Mouse (Mus musculus) neural tube, embryonic 14.5 days (tissue): ENCODE measurements around the gene Clec4n. TPM values are rescaled to one million over a fixed set of nuclear protein-coding genes. Genes with fewer than 3 reads are reported as not detected.
"Not testable (repeated sequence)": the region's sequence is repeated elsewhere in the genome, so short reads cannot be mapped to it uniquely, and the experiment has no call there.

Source experiments
- ATAC-seq: fragments of 200-750 bp; cut with Nextera tagmentation; 2 replicates; pipeline ENCODE4 v1.8.0; 2017; ENCODE audit warnings: low read depth, mild to moderate bottlenecking, moderate TSS enrichment, moderate library complexity
- H3K27ac ChIP-seq: fragments of 300-500 bp; sonication (generic); 2 replicates; pipeline ENCODE4 v1.5.1; 2014; ENCODE audit warnings: low read depth, mild to moderate bottlenecking, control low read depth, low read length, moderate library complexity, mixed read lengths
- H3K27me3 ChIP-seq: fragments of 300-500 bp; sonication (generic); 2 replicates; pipeline ENCODE4 v1.6.1; 2014; ENCODE audit warnings: low read length; ENCODE audit not compliant: control insufficient read depth, insufficient read depth
- H3K36me3 ChIP-seq: fragments of 300-500 bp; sonication (generic); 2 replicates; pipeline ENCODE4 v1.6.1; 2014; ENCODE audit warnings: low read length, mixed read lengths; ENCODE audit not compliant: control insufficient read depth, insufficient read depth
- H3K4me1 ChIP-seq: fragments of 300-500 bp; sonication (generic); 2 replicates; pipeline ENCODE4 v1.6.1; 2014; ENCODE audit warnings: low read length; ENCODE audit not compliant: control insufficient read depth, insufficient read depth
- H3K4me2 ChIP-seq: fragments of 300-500 bp; sonication (generic); 2 replicates; pipeline ENCODE4 v1.6.1; 2014; ENCODE audit warnings: mild to moderate bottlenecking, low read depth, low read length, control low read depth
- H3K4me3 ChIP-seq: fragments of 300-500 bp; sonication (generic); 2 replicates; pipeline ENCODE4 v1.5.1; 2014; ENCODE audit warnings: low read depth, low read length, control low read depth, mixed read lengths
- H3K9ac ChIP-seq: fragments of 300-500 bp; sonication (generic); replicated peaks from 2 replicates; pipeline ENCODE4 v1.6.1; 2014; ENCODE audit warnings: low read depth, mild to moderate bottlenecking, control low read depth, low read length, mixed read lengths
- H3K9me3 ChIP-seq: fragments of 300-500 bp; sonication (generic); 2 replicates; pipeline ENCODE4 v1.6.1; 2016; ENCODE audit warnings: low read length; ENCODE audit not compliant: control insufficient read depth
- WGBS: fragments of 180-500 bp; shearing (Covaris S2); extraction: QIAGEN DNeasy Blood & Tissue Kit; methylation state at CpG from one replicate; pipeline ENCODE4 v1.1.7; 2014; 5-methylcytosine and 5-hydroxymethylcytosine counted together
- polyA plus RNA-seq: library from polyadenylated mRNA; unstranded; fragments of >200 nt; fragmentation: Nextera tagmentation; extraction: Ambion mirVana; gene quantifications from 2 replicates; pipeline ENCODE4 v1.2.1, GENCODE M21; 2014

The Clec4n gene
- polyA plus RNA-seq, 1 experiment from 2014 or later = not detected

GRCm38 (mm10) chr6:123248862-123249261, 19.2 kb downstream of the Clec4n start:
- not testable (repeated sequence) for H3K36me3 ChIP-seq, H3K27me3 ChIP-seq, H3K4me1 ChIP-seq, H3K9me3 ChIP-seq, ATAC-seq, H3K4me3 ChIP-seq, H3K9ac ChIP-seq, H3K4me2 ChIP-seq, H3K27ac ChIP-seq
- WGBS = 90% methylated on average over 2 of the region's 2 CpGs

- Histone ChIP-seq H3K36me3 (no peaks in the 10 kb centered on the region), H3K4me1 (no peaks in the 10 kb centered on the region), H3K4me2 (no peak overlapping the region), H3K27ac (no peak overlapping the region), H3K9ac (no peak overlapping the region), H3K27me3 (no peaks in the 10 kb centered on the region), H3K4me3 (no peak overlapping the region), H3K9me3 (no peaks in the 10 kb centered on the region)
- no peak for ATAC-seq
Measured at GRCm38 (mm10) chr6:123252735-123253134, 23.1 kb downstream of the Clec4n start.

GRCm38 (mm10) chr6:123258946-123259345, 29.3 kb downstream of the Clec4n start:
- H3K27me3 ChIP-seq = no peaks in the 10 kb centered on the region
- H3K9ac ChIP-seq = no peak overlapping the region
- H3K4me3 ChIP-seq = no peak overlapping the region
- 75% methylated on average over 3 of the region's 3 CpGs for WGBS
- ATAC-seq = no peak
- H3K4me1 ChIP-seq = no peaks in the 10 kb centered on the region
- H3K9me3 ChIP-seq = no peaks in the 10 kb centered on the region
- no peaks in the 10 kb centered on the region for H3K36me3 ChIP-seq
- no peak overlapping the region for H3K27ac ChIP-seq
- H3K4me2 ChIP-seq = no peak overlapping the region

DNA sequence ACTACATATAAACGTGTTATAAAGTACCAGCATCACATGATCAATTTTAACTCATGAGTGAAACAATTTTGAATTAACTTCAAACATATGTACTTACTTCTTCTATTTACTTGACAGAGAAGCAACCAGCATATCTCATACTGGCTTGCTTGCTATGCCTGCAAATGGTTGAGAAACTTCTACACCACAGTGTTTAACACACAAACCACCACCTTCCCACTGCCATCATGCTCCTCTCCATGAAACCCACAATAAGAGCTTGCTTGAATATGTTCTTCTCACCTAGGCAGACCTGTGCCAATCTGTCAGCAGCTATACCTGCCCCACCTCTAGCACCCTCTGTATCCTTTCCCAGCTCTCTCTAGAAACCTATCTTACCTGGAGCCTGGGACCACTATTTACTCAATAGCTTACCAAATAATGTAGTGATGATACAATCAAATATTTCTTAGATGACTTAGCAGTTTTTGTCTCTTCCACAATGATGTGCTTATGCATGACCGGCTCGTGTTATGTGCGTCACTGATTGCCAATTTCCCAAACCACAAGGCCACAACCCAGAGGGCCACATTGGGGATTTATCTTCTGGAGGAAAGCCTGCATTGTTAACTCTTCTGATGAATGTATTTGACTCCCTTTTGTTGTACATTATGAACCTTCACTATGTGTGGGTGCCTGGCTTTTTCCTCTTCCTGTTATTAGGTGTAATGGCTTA, 30.4 kb downstream of the Clec4n start:
- H3K4me3 ChIP-seq = no peak overlapping the region
- no peaks in the 10 kb centered on the region for H3K27me3 ChIP-seq
- WGBS = 88% methylated on average over 4 of the region's 4 CpGs
- no peaks in the 10 kb centered on the region for H3K4me1 ChIP-seq
- H3K36me3 ChIP-seq = no peaks in the 10 kb centered on the region
- H3K9ac ChIP-seq = no peak overlapping the region
- H3K9me3 ChIP-seq = no peaks in the 10 kb centered on the region
- no peak overlapping the region for H3K27ac ChIP-seq
- no peak for ATAC-seq
- H3K4me2 ChIP-seq = no peak overlapping the region

- no peaks in the 10 kb centered on the region for H3K9me3 ChIP-seq
- no peaks in the 10 kb centered on the region for H3K27me3 ChIP-seq
- no peaks in the 10 kb centered on the region for H3K4me1 ChIP-seq
- H3K4me2 ChIP-seq = no peak overlapping the region
- H3K9ac ChIP-seq = no peak overlapping the region
- no peak overlapping the region for H3K27ac ChIP-seq
- WGBS = 83% methylated on average over 1 of the region's 1 CpGs
- no peaks in the 10 kb centered on the region for H3K36me3 ChIP-seq
- no peak overlapping the region for H3K4me3 ChIP-seq
- no peak for ATAC-seq
Measured at GRCm38 (mm10) chr6:123260868-123261267, 31.2 kb downstream of the Clec4n start.

DNA sequence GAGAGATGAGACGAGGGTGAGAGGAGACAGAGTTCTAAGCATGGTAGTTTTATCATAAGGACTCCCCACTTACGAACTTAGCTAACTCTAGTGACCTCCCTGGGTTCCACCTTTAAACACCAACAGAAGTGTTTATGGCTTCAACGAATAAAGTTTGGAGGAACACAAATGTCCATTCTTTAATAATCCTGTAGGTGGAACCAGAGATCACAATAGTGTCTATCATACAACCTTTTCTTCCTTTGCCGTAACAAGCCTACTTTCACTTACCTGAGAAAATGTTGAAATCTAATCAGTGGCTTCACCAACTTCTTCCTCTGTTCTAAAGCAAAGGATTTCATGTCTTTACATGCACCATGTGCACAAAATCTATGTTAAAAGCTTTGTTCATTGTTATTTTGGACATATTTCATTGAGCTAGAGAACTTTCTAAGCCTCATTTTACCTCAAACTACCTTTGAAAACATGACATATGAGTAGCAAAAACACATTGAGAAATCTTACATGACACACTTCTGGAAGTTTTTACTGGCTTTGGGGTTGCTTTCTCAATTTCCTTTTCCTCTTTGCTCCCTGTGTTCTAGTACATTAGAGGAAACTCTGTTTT, 32.0 kb downstream of the Clec4n start, which contains the start of gene Clec4d:
Gene Clec4d (plus strand): TSS at position 557 of the 607 bp plus-strand sequence.
- H3K27ac ChIP-seq = no peak within 1 kb of the TSS
- 78% methylated on average over 4 of the region's 4 CpGs for WGBS
- no peaks in the 10 kb centered on the region for H3K9me3 ChIP-seq
- H3K4me1 ChIP-seq = no peaks in the 10 kb centered on the region
- no peak within 1 kb of the TSS for H3K4me3 ChIP-seq
- H3K9ac ChIP-seq = no peak within 1 kb of the TSS
- no peaks in the 10 kb centered on the region for H3K36me3 ChIP-seq
- H3K4me2 ChIP-seq = no peak within 1 kb of the TSS
- no peak for ATAC-seq
- no peaks in the 10 kb centered on the region for H3K27me3 ChIP-seq

GRCm38 (mm10) chr6:123264194-123264593, 34.6 kb downstream of the Clec4n start:
- Histone ChIP-seq H3K9me3 (no peaks in the 10 kb centered on the region), H3K27me3 (no peaks in the 10 kb centered on the region), H3K9ac (no peak overlapping the region), H3K36me3 (no peaks in the 10 kb centered on the region), H3K4me2 (no peak overlapping the region), H3K4me3 (no peak overlapping the region), H3K4me1 (no peaks in the 10 kb centered on the region), H3K27ac (no peak overlapping the region)
- 96% methylated on average over 3 of the region's 3 CpGs for WGBS
- ATAC-seq = no peak

DNA sequence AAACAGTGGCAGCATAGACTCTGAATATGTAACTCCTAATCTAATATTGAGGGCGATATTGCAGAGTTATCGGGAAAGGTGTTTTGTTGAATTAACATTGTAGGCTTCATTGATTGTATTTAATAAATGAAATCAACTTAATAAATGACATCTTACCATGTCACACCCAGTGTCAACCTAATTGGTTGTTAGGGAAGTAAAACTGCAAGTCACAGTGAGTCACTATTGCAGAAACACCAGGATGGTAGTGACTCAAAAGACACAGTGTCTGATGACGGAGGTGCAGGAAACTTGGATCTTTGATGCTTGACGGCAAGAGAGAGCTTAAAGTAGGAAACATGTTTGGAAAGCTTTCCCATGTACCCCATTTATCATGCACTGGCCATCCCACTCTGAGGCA, 36.2 kb downstream of the Clec4n start:
- H3K4me1 ChIP-seq = no peaks in the 10 kb centered on the region
- 92% methylated on average over 4 of the region's 4 CpGs for WGBS
- H3K4me3 ChIP-seq = no peak overlapping the region
- ATAC-seq = no peak
- H3K4me2 ChIP-seq = no peak overlapping the region
- no peak overlapping the region for H3K9ac ChIP-seq
- H3K36me3 ChIP-seq = no peaks in the 10 kb centered on the region
- H3K27ac ChIP-seq = no peak overlapping the region
- H3K9me3 ChIP-seq = no peaks in the 10 kb centered on the region
- no peaks in the 10 kb centered on the region for H3K27me3 ChIP-seq

DNA sequence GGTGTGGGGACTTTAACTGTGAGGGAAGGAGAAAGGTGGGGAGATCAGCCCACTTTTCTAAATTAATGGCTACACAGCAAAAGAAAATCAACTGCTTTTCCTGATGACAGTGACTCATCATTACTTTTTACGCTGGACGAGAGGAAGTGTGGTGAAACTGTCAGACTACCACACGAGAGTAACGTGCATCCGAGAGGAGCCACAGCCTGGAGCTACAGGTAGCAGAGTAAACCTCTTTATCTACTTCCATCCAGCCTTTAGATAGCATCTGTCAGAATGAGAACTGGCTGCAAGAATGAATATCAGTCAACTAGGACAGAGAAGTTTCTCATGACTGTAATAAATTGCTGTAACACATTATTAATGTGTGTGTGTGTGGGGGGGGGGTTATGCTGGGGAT, 37.3 kb downstream of the Clec4n start:
- no peak overlapping the region for H3K4me3 ChIP-seq
- H3K4me2 ChIP-seq = no peak overlapping the region
- H3K9ac ChIP-seq = no peak overlapping the region
- no peak overlapping the region for H3K27ac ChIP-seq
- ATAC-seq = no peak
- H3K36me3 ChIP-seq = no peaks in the 10 kb centered on the region
- H3K27me3 ChIP-seq = no peaks in the 10 kb centered on the region
- H3K9me3 ChIP-seq = no peaks in the 10 kb centered on the region
- 93% methylated on average over 5 of the region's 5 CpGs for WGBS
- no peaks in the 10 kb centered on the region for H3K4me1 ChIP-seq
